Mouse (Mus musculus) kidney, adult 9 months (tissue): Measurements from ENCODE around the gene Cyp1a1.

ENCODE experiments used
- DNase-seq: peaks from one replicate; pipeline ENCODE4 v3.0.0; 2022

Gene Cyp1a1

DNA sequence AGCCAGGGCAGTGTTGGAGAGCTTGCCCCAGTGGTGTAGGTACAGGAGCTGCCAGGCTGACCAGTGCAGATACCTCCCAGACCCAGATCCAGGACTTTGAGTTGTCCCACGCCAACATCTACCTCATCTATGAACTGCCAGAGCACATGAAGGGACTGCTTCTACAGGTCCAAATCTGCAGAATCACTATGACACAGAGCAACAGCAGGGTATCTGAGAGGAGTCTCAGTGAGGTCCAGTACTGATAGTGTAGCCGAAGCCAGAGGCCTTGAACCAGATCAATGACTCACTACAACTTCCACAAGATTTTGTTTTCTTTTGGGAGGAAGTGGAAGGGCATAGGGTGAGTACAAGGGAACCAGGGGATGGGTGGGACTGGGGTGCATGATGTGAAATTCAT, at the start of gene Cyp1a1:
Cyp1a1 (plus strand) TSS at position 178 of the 400 bp plus-strand sequence.
- no peak for DNase-seq

DNA sequence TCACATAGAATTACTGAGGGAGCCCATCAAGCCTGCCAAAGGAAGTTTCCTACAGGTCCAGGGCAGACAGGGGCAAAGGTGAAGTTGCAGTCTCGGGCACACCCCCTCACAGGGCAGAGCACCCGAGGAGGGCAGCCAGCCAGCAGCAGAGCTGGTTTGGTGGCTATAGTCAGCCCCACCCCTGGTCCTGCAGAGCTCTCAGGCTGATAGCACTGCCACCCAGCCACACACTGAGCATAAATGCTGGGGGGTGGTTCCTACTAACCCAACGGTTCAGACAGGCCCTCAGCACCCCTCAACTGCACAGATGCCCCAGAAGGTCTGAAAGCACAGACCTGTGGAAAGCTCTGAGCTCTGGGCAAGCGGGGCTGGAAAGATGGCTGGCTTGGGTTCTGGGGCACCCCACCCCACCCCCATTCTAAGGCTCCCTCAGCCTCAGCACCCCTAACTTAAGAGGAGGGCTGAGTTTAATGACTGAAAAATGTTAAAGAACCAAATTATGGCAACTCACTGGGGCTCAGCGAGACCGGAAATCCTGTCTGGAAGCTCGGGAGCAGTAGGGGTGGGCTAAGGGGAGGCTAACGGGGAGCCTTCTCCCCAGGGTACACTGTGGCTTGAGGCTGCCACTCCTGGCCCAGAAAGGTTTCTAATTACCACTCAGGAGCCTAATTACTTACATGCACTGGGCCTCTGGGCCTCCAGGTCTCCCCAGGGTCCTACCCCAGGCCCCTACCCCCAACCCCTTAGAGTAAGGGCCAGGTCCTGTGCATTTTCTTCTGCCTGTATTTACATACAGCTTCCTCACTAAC, 48.9 kb upstream of the Cyp1a1 start:
- peak; percentile 91 for DNase-seq

DNA sequence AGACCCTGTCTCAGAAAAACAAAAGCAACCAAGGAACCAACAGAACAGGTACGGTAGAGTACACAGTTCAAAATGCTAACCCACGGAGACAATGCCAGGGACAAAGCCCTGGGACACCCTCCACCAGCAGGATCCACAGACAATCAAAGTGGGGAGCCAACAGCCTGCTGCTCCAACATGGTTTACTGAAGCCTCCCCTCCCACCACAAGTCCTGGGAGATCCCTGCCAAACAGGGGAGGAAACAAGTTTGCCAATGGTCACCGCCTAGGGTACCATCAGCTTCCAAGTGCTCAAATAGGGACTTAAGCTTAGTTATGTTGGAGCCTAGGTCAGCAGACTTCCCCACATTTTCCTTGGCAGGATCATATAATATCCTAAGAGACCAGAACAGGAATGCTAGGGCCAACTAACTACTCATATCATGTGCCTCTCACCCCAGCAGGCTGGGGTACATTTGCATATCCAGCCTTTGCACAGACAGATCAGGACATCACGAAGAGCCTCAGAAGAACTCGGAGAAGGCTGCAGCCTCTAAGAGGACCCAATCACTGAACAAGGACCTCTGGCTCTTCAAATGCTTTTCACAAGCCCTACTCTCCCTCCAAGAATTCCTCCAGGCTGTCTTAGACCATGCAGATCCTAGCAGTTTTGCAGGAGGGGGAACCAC, 47.9 kb upstream of the Cyp1a1 start:
- no peak for DNase-seq

DNA sequence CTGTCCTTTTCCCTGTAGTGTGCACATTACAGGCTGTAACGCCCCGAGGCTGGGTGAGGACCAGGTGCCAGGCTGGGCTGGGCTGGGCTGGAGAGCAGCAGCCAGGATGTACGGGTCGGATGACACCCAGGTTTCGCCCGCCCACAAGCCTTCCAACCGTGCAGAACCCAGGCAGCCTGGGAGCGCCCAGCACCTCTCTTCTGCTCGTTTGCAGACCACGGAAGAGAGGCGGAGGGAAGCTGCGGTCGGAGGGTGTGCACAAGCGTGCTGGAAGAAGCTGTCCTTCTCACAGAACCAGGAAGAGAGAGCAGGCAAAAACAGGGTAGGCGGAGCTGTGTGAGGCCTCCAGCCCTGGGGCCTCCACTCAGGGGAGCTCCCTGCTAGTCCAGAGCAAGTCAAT, 47.3 kb upstream of the Cyp1a1 start:
- DNase-seq, result peak; percentile 58

DNA sequence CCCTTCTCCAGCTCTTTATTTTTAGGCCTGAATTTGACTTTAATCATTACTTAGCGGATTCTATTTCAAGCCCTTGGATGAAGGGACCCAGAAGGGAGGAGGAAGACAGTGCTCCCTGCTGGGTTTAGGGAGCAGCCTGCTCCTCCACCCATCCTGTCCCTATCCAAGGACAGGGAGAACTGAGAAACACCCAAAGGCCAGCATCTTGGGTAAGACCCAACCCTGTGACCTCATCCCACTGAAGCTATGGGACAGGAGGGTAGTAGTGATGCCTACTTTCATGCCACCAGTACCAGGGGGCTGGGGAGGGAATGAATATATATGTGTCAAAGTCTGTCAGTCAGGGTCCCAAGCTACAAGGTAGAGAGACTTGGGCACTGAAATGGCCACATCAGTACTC, 46.7 kb upstream of the Cyp1a1 start:
- DNase-seq, result no peak

DNA sequence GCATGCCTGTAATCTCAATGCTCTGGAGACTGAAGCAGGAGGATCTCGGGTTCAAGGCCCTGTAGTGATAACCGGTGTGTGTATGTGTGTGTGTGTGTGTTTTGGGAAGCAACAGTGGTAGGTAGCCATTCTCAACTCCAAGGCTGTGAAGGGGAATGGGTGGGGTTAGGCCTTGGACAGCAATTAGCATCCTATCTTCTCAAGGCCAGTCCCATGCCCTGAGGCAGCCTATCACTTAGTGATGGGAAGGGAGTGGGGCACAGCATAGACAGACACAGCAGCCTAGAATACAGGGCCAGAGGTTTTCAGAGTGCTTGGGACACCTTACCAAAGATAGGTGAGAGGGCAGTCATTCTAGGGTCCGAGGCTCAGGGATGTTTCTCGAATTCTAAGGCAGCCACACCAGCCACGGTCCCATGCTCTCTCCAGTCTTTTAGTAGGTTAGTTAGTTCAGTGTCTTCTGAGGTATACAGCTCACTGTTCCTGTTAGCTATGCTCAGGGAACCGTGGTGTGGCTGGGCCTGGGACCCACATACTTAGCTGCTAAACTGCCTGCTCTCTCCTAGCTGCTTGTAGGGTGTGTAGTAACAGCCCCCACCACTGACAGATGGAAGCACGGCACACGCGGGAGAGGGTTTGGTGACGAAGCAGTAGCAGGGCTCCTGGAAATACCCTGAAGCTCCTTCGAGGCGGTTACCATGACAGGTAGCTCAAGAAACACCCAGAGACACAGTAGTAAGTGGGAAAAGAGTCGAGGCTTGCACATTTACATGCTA, 45.8 kb upstream of the Cyp1a1 start:
- DNase-seq, result no peak

DNA sequence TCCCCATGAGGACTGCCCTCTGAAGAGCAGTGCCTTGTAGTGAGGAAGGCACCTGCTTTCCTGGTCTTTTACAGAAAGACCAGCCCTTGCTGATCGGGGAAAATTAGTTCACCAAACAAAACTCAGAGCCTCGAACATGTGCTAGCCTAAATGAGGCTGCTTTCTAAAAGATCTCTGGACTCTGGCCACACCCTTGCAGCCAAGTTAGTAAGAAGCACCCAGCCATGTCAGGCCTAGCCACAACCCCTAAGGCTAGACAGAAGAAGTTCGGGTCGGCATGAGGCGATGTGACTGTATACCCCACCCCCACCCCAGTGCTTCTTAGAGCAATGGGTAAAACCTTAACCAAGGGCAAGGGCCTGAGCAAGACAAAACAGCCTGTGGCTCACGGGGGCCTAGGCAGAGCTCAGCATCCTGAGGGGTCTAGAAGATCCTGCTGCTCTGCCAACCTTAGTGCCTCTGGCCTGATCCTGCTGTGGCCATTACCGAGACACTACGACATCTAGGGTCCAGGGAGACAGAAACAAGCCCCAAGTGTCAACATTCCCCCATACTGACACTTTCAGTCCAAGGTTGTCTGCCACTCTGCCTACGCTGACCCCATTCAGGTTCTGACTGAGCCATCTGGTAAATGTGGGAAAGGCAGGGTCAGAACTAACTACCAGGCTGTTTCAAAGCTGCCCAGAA, 44.4 kb upstream of the Cyp1a1 start:
- DNase-seq, result peak; percentile 56

DNA sequence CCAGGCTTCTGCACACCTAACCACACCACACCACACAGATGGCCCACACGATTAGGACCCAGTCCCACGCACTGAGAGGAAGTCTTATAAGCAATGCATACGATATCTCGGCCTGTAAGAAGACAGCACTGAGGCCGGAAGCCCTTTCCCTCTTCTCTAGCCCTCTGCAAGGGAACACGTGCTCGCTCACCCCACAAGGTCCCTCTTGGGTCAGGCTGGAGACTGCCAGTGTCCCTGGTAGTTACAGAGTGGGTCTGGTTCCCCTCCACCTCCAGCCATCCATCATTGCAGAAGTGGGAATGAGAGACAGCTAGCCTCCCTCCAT, 43.9 kb upstream of the Cyp1a1 start:
- DNase-seq, result no peak

DNA sequence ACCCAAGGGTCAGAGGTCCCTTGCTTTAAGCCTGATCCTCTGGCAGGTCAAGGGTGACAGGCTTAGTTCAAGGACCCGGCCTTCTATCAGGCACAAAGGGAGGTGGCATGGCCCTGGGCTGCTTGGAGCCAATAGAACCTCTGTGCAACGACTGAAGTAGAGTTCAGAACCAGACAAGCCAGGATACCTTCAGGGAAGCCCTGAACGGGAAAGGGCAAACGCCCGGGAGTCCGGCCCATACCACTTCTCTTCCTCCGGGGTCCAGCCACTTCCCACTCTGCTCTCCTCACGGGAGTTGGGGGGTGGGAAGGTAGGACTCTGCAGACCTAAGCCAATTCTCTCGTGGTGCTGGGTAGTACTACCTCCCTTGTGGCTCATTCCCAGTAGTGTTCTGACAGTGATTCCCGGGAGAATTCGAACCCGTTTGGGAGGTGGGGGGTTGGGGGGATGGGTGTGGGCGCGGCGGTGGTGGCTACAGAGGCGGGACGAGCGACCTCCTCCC, 43.2 kb upstream of the Cyp1a1 start:
- no peak for DNase-seq

DNA sequence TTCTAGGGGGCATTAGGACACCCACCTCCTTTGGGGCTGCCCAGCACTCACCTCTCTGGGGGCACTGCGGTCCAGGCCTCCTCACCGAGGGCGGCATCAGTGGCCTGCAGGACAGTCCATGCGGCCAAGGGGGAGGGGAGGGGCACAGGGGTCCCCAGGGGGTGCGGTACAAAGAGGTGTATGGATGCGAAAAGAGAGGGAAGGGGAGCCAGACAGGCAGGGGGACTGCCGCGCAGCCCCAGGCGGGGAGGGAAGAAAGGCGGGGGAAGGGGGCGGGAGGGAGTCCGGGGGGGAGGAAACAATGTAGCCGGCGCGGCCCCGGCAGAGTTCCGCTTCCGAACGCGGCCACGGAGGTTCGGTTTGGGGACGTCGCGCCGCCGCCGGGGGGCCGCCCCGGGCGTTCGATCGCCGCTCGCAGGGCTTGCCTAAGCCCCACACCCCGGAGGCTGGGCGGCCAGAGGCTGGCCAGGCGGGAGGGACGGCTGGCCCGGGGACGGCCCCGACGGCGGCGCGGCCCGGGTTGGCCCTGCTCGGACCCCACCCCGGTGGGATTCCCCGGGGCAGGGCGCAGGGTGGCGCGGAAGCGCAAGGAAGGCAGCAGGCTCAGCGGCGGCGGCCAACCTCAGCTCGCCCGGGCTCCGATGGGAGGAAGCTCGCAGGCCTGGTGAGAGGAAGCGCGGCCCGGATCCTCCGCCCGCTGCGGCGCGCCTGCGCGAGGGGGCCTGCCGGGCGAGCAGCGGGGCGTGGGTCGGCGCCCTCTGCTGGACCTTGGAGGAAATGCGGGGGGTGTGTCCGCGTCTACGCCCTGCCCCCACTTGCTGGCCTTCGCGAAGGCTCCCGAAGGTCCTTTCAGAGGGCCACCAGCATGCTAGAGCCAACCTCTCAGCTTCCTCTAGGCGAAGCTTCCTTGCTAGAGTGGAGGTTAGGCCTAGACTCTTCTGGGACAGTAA, 42.5 kb upstream of the Cyp1a1 start:
- DNase-seq, result peak; percentile 95

DNA sequence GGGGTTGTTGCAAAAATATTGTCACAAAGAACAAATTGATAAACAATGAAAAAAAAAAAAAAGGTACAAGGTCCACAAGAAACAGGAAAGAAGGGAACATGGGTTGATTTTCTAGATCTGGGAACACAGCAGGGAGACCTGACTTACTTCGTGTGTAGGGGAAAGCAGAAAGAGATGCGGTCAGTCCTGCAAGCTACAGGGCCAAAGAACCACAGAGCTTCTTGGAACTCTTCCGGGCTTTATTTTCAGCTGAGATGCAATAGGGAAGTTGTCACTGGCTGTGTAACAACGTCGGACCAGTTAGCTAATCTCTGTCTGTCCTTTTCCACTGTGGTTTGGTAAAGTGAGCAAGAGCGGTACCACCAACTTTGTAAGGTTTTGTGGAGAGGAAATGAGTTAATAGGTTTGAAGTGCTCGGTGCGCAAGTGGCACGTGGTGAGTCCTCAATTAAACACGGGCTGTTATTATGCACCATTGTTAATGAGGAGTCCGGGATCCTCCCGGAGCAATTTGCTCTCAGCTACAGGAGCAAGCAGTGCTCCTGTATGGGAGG, 41.1 kb upstream of the Cyp1a1 start:
- DNase-seq, result no peak

DNA sequence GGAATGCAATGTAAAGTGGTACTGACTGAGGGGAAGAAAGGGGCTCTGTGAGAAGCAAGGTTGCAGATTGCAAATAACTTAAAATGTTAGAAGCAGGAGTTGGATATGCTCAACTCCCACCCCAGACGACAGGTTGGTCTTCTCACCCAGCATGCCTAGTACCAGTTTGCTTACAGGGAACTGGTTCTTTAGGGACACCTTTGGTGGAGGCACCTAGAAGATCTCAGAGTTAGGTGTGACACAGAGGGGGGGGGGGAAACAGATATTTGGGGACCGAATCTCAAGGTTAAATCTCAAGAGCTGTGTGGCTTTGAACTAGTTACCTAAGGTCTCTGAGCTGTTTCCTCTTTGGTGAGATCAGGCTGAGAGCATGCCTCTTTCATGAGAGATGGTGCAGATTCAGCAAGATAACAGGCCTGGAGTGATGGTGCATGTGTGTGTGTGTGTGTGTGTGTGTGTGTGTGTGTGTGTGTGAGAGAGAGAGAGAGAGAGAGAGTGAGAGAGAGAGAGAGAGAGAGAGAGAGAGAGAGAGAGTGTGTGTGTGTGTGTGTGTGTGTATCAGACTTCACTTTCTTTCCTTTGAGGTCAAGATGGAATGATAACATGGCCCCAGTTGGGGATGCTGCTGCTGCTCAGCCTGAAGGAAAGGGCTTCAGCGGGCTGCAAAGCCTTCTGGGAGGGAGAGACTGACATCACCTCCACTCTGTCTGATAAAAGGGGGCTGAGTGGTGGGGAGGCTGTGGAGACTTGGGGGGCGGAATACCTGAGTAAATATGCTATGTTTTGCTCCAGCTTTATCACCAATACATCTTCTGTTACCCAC, 40.2 kb upstream of the Cyp1a1 start:
- no peak for DNase-seq

DNA sequence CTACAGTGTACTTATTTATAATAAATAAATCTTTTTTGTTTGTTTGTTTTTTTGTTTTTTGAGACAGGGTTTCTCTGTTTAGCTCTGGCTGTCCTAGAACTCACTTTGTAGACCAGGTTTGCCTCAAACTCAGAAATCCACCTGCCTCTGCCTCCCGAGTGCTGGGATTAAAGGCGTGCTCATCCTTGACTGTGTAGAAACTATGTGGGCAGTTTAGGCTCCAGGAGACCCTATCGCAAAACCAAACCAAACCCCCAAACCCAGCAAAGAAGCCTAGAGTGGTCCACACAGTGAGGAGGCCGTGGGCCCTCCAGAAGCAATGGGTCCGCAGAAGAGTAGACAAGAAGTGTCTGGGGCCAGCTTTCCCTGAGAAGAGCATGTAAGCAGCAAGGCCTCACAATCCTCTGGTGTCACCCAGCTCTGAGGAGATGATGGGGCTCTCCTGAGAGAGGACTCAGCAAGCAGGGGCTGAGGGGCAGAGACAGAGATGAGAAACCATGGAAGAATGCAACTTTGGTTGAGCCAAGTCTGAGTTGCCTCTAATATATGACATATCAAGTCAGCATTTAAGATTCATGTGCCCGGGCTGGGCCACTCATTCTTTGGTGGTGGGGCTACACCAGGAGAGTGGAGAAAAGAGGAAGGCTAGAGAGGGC, 37.5 kb upstream of the Cyp1a1 start:
- no peak for DNase-seq

DNA sequence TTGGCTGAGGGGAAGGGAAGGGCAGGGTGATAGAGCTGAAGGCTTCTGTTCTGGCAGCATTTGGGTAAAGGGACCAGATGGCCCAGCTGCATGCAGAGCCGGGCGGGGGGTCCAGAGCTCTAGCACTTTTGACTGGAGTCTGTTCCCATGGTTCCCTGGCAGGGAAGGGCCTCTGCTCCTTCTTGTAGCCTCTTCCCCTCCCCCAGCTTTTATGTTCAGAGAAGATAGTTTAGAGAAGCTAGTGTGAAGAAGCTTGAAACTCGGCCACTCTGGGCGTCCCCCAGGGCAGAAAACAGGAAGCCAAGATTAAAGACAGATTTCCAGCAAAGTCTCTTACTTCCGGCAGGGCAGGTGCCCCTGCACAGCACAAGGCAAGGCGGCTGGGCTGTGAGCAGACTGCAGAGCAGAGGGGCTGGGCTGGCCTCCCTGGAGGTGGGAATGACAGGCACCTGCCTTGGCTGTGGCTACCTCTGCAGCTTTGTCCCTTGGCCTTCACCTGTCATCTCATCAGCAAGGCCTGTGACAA, 36.9 kb upstream of the Cyp1a1 start:
- DNase-seq, result no peak

DNA sequence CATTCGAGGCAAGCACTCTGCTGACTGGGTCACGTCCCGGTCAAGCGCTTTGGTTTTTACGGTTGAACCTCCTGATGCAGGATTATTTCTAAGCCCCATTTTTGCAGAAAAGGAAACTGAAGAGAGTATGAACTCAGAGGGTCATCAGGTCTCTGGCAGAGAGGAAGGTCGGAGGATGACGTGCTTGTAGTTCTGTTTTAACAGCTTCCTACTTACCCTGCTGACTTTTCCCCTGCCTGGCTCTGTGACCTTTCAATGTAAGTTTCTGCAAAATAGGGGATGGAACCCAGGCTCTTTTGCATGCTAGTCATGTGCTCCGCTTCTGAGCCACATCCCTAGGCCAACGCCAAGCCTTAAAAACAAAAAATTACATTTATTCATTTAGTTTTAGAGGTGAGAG, 35.4 kb upstream of the Cyp1a1 start:
- DNase-seq, result no peak

DNA sequence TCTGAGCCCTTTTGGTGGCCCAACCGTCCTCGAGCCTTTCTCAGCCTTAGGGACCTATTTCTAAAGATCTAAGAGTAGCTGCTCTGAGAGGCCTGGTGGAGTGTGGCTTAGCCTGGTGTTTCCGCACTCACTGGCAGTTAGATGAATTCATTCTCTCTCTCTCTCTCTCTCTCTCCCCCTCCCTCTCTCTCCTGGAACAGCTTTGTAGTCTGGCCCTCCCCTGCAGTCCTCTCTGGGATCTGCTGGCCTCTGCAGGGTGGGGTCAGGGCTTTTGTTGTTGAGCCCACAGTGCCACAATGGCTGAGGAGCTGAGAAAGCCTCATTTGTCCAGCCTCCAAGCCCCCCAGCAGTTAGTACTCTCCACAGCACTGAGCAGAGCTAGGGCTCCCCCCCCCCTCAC, 34.9 kb upstream of the Cyp1a1 start:
- DNase-seq, result no peak

DNA sequence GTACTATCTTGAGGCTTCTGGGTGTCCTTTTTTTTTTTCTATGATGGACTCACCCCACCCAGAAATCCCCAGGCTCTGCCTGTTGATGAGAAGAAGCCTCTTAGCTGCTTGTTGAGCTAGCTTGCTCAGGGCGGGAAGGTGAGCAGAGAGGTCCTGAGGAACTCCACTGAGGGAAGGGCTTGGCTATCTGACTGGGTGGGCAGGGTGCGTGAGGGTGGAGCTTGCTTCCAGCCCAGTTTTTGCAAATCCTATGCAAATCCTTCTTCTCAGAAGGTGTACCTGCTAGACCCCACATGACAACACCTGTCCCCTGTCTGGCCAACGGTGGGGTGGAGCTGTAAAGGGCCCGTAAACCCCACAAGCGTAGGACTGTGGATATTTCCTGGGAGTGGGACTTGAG, 34.4 kb upstream of the Cyp1a1 start, which contains the start of gene Csk:
Csk (minus strand) TSS at position 349 of the 400 bp plus-strand sequence.
- no peak for DNase-seq

DNA sequence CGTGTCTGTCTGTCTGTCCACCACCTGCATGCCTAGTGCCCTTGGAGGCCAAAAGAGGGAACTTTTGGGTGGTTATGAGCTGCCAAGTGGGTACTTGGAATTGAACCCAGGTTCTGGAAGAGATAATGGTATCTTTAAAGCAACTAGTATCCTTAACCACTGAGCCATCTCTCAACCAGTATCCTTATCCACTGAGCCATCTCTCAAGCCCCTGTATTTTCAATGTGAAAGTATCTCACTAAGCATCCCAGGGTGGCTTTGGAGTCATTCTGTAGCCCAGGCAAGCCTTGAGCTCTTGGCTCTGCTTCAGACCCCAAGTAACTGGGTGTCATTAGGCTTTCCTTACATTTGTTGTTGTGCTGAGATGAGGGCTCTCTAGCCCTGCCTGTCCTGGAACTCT, 32.8 kb upstream of the Cyp1a1 start:
- no peak for DNase-seq

DNA sequence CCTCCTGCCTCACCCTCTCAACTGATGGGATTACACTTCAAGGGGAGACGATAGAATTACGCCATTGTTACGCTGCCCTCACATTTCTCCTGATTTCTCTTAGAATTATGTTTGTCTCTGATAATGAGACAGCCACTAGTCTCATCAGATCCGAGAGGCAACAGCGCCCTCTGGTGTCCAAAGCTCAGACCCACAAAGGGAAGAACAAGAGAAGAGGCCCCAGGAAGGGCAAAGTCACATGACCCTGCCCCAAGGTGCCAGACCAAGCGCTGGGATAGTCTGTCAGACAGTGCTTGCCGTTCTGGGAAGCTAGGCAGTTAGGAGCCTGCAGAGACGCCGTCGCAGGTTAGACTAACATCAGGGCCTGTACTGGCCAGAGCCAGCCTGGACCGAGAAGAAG, 32.0 kb upstream of the Cyp1a1 start:
- peak; percentile 97 for DNase-seq
